Mouse (Mus musculus) forebrain, embryonic 12.5 days (tissue): Measurements from ENCODE around the gene Fam185a. TPM values are rescaled to one million over a fixed set of nuclear protein-coding genes. Genes with fewer than 3 reads are reported as not detected.

Source experiments
- ATAC-seq: fragments of 200-750 bp; cut with Nextera tagmentation; 2 replicates; pipeline ENCODE4 v1.8.0; 2017; ENCODE audit warnings: moderate TSS enrichment; ENCODE audit not compliant: low FRiP score
- H3K27ac ChIP-seq: fragments of 300-500 bp; sonication (generic); 2 replicates; pipeline ENCODE4 v1.5.1; 2016; ENCODE audit warnings: mild to moderate bottlenecking
- H3K27me3 ChIP-seq: fragments of 300-500 bp; sonication (generic); 2 replicates; pipeline ENCODE4 v1.6.1; 2016; ENCODE audit warnings: mild to moderate bottlenecking
- H3K36me3 ChIP-seq: fragments of 300-500 bp; sonication (generic); replicated peaks from 2 replicates; pipeline ENCODE4 v1.6.1; 2016; ENCODE audit warnings: mild to moderate bottlenecking
- H3K4me1 ChIP-seq: fragments of 300-500 bp; sonication (generic); 2 replicates; pipeline ENCODE4 v1.6.1; 2016
- H3K4me2 ChIP-seq: fragments of 300-500 bp; sonication (generic); 2 replicates; pipeline ENCODE4 v1.6.1; 2016; ENCODE audit warnings: mild to moderate bottlenecking, moderate library complexity
- H3K4me3 ChIP-seq: fragments of 300-500 bp; sonication (generic); replicated peaks from 2 replicates; pipeline ENCODE4 v1.5.1; 2016; ENCODE audit warnings: mild to moderate bottlenecking
- H3K9ac ChIP-seq: fragments of 300-500 bp; sonication (generic); 2 replicates; pipeline ENCODE4 v1.6.1; 2016; ENCODE audit warnings: mild to moderate bottlenecking
- H3K9me3 ChIP-seq: fragments of 300-500 bp; sonication (generic); 2 replicates; pipeline ENCODE4 v1.6.1; 2016
- WGBS: fragments of 180-500 bp; shearing (Covaris S2); methylation state at CpG from one replicate; pipeline ENCODE4 v1.1.7; 2016; 5-methylcytosine and 5-hydroxymethylcytosine counted together
- polyA plus RNA-seq: library from polyadenylated mRNA; unstranded; fragments of >200 nt; fragmentation: Nextera tagmentation; extraction: Ambion mirVana; gene quantifications from 2 replicates; pipeline ENCODE4 v1.2.1, GENCODE M21; 2016

Fam185a gene
- 4.4 and 5.4 TPM in 2 replicates for polyA plus RNA-seq

DNA sequence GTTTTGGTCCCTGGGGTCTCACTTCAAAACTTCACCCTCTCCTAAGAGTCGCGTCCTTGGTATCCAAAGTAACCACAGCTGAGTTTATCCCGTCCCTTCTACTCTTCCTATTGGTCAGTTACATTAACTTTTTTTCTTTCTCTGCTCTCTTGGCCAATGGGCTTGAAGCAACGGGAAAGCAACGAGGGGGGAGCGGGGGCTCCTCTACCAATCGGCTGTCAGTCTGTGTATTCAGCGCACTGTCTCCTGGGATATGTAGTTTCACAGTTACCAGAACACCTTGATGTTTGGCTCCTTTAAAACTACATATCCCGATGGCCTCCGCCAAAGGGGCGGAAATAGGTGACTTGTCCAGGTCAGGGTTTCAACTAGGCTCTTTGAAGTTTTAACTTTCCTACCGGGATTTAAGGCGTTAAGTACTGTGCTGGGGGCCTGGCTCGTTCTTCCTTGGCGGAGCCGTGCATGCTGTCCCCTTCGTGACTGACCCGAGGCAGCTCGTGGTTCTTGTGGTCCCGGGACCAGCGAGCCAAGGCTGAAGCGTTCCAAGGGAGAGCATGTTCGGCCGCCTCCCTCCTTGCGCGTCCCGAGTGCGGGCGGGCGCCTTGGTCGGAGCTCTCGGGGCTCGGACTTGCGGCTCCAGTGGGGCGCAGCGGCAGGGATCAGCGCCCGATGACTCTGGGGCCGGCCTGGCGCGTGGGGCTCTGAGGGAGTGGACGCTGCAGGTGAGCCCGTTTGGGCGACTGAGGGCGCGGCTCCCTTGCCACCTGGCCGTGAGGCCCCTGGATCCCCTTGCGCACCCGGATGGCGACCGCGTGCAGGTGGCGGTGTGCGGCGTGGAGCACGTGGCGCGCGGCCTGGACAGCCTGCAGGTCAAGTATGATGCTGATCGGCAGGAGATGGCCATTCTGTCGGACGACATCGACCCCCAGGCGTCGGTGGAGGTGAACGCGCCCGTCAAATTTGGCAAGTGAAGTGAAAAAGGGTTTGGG is at the start of gene Fam185a, which contains the start of gene Ccdc146:
Gene Fam185a (plus strand): TSS at position 345 of the 989 bp plus-strand sequence.
Gene Ccdc146 (minus strand): TSS at position 64 of the 989 bp plus-strand sequence.
- Histone ChIP-seq H3K27me3 (no peaks in the 10 kb centered on the region), H3K9ac (peak within 1 kb of the TSS; percentile 81), H3K36me3 (no peaks in the 10 kb centered on the region), H3K4me1 (peaks cover 14% of the 10 kb centered on the region), H3K9me3 (no peaks in the 10 kb centered on the region), H3K4me3 (peak within 1 kb of the TSS; percentile 84), H3K4me2 (peak within 1 kb of the TSS; percentile 97), H3K27ac (no peak within 1 kb of the TSS)
- WGBS = under 1% methylated on average over 68 of the region's 68 CpGs
- ATAC-seq = peak; percentile 100

DNA sequence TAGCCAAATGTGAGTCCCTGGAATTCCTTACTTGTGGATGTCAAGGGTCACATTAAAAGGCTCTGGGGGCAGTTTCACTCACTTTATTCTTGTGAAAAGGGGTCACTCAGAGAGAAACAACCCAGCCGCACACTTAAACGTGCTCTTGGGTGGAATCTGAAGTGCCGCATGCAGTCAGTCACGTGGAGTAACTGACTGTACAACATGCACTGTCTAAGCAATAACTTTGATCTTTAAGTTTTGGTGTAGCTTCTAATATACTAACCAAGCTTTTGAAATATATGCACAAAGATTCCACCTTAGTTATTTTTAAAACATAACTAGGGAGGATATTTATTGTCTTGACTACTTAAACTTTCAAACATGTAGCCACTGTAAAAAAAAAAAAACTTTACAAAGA is 47.8 kb upstream of the Fam185a start:
- Histone ChIP-seq H3K4me2 (no peak overlapping the region), H3K4me3 (no peak overlapping the region), H3K9ac (no peak overlapping the region), H3K9me3 (no peaks in the 10 kb centered on the region), H3K36me3 (no peaks in the 10 kb centered on the region), H3K27me3 (no peaks in the 10 kb centered on the region), H3K27ac (no peak overlapping the region), H3K4me1 (peaks cover 8% of the 10 kb centered on the region)
- 70% methylated on average over 4 of the region's 4 CpGs for WGBS
- ATAC-seq = no peak

DNA sequence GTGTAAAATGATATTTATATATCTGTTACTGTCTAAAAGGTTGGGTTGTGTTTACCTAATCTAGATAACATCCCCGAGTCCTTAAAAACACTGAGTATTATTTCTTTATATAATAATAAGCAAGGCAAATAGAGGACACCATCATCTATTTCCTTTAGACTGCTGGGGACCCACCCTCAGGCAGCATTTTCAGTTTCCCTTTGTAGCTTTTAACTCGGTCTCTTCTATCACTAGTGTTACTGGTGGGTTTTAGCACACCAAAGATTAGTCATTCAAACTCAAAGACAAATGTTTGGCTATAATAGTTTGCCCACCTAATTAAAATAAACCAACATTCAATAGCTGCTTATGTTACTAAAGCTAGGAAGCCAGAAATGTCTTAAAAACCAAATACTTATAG is 46.4 kb upstream of the Fam185a start:
- no peak overlapping the region for H3K27ac ChIP-seq
- H3K4me1 ChIP-seq = no peaks in the 10 kb centered on the region
- H3K9ac ChIP-seq = no peak overlapping the region
- no peaks in the 10 kb centered on the region for H3K36me3 ChIP-seq
- WGBS = 76% methylated on average over 2 of the region's 2 CpGs
- H3K9me3 ChIP-seq = no peaks in the 10 kb centered on the region
- H3K4me3 ChIP-seq = no peak overlapping the region
- no peaks in the 10 kb centered on the region for H3K27me3 ChIP-seq
- no peak for ATAC-seq
- no peak overlapping the region for H3K4me2 ChIP-seq

DNA sequence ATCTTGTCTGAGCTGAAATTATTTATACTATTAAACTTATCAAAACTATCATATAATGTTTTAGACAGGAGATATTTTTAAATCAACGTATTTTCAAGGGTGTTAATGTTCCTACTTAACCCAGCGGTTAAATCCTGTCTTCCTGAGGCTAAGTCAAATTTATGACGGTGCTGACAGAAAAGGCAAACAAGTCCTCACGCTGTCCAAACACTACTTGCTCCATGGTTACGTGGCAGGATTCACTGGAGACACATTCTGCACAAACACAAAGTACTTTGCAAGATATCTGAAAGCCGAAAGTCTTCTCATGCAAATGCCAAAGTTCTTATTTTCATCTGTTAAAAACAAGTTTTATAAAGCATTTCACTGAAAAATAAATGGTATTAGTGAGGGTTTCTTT is 42.8 kb upstream of the Fam185a start:
- no peak for ATAC-seq
- WGBS = 83% methylated on average over 6 of the region's 6 CpGs
- Histone ChIP-seq H3K36me3 (no peaks in the 10 kb centered on the region), H3K27me3 (no peaks in the 10 kb centered on the region), H3K4me1 (no peaks in the 10 kb centered on the region), H3K9ac (no peak overlapping the region), H3K4me2 (no peak overlapping the region), H3K9me3 (no peaks in the 10 kb centered on the region), H3K4me3 (no peak overlapping the region), H3K27ac (no peak overlapping the region)

- Histone ChIP-seq H3K27me3 (no peaks in the 10 kb centered on the region), H3K36me3 (no peaks in the 10 kb centered on the region), H3K4me1 (no peaks in the 10 kb centered on the region), H3K4me2 (no peak overlapping the region), H3K9ac (no peak overlapping the region), H3K9me3 (no peaks in the 10 kb centered on the region), H3K4me3 (no peak overlapping the region), H3K27ac (no peak overlapping the region)
- WGBS = 76% methylated on average over 6 of the region's 6 CpGs
- no peak for ATAC-seq
Measured at GRCm38 (mm10) chr5:21382678-21383077, 42.1 kb upstream of the Fam185a start.

- Histone ChIP-seq H3K9me3 (no peaks in the 10 kb centered on the region), H3K9ac (no peak overlapping the region), H3K27ac (no peak overlapping the region), H3K4me1 (no peaks in the 10 kb centered on the region), H3K27me3 (no peaks in the 10 kb centered on the region), H3K36me3 (no peaks in the 10 kb centered on the region), H3K4me3 (no peak overlapping the region), H3K4me2 (no peak overlapping the region)
- ATAC-seq = no peak
- 51% methylated on average over 14 of the region's 14 CpGs for WGBS
Measured at GRCm38 (mm10) chr5:21383392-21384251, 41.1 kb upstream of the Fam185a start.

DNA sequence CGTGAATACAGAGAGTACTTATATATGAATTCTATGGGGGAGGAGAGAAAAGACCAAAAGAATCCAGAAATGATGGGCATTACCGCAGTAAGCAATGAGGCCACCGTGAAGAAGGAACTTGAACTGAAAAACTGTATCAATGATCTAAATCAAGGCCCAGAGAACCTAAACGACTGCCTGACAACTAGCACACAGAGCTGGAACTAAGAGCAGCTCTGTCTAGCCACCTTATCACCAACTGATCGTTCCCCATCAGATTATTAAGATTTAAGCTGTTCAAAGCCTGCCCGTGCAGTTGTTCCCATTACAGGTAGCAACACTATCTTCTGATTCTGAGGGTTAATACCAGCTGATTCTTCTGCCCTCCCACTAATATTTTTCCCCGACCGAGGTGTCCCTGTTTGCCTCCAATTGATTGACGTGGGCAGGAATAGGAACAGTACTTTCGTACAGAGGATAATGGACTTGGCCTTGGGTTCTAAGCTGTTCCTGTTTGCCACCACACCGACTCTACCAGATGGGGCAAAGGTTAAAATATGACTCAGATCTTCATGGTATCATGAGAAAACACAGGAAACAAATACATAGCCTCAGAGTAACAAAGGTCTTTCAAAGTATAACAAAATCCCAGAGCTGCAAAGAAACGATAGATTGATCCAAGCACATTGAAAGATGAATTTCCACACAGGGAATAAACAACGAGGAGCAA is 40.4 kb upstream of the Fam185a start:
- no peaks in the 10 kb centered on the region for H3K9me3 ChIP-seq
- no peak overlapping the region for H3K27ac ChIP-seq
- no peak overlapping the region for H3K4me3 ChIP-seq
- no peak overlapping the region for H3K9ac ChIP-seq
- H3K27me3 ChIP-seq = no peaks in the 10 kb centered on the region
- no peak for ATAC-seq
- H3K4me1 ChIP-seq = no peaks in the 10 kb centered on the region
- 83% methylated on average over 13 of the region's 13 CpGs for WGBS
- H3K36me3 ChIP-seq = no peaks in the 10 kb centered on the region
- H3K4me2 ChIP-seq = no peak overlapping the region

DNA sequence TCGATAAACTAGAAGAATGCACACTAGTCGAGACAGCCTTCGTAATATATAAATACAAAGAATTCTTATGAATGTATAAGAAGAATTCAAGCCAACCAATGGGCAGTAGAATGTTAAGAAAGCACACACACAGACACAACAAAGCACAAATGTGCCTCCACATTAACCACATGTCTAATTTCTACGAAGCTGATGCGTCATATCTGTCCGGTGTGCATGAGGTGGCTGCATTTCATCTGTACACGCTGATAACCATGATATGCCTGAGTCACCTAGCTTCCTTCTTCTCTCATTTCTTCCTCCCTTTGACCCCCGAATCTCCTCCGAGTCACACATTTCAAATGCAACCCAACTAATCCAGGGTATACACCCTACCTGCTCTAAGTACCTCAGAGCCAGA is 39.8 kb upstream of the Fam185a start:
- ATAC-seq = no peak
- Histone ChIP-seq H3K9ac (no peak overlapping the region), H3K4me3 (no peak overlapping the region), H3K27me3 (no peaks in the 10 kb centered on the region), H3K36me3 (no peaks in the 10 kb centered on the region), H3K4me1 (no peaks in the 10 kb centered on the region), H3K27ac (no peak overlapping the region), H3K9me3 (no peaks in the 10 kb centered on the region), H3K4me2 (no peak overlapping the region)
- WGBS = 94% methylated on average over 9 of the region's 9 CpGs

- H3K4me1 ChIP-seq = 0 out of 2 replicates have a peak, but pooled peaks cover under 1% of the 10 kb centered on the region
- ATAC-seq = no peak
- H3K36me3 ChIP-seq = no peaks in the 10 kb centered on the region
- no peaks in the 10 kb centered on the region for H3K9me3 ChIP-seq
- H3K27ac ChIP-seq = no peak overlapping the region
- no peak overlapping the region for H3K4me3 ChIP-seq
- no peak overlapping the region for H3K4me2 ChIP-seq
- no peaks in the 10 kb centered on the region for H3K27me3 ChIP-seq
- 91% methylated on average over 4 of the region's 4 CpGs for WGBS
- no peak overlapping the region for H3K9ac ChIP-seq
Measured at GRCm38 (mm10) chr5:21386432-21386831, 38.3 kb upstream of the Fam185a start.

- Histone ChIP-seq H3K36me3 (no peaks in the 10 kb centered on the region), H3K9me3 (no peaks in the 10 kb centered on the region), H3K27me3 (no peaks in the 10 kb centered on the region), H3K27ac (no peak overlapping the region), H3K4me1 (peaks cover 6% of the 10 kb centered on the region; the same call in 1 of the 2 replicates), H3K4me2 (no peak overlapping the region), H3K9ac (no peak overlapping the region), H3K4me3 (no peak overlapping the region)
- no peak for ATAC-seq
Measured at GRCm38 (mm10) chr5:21387340-21387739, 37.4 kb upstream of the Fam185a start.

GRCm38 (mm10) chr5:21388855-21389254 is 35.9 kb upstream of the Fam185a start:
- peaks cover 6% of the 10 kb centered on the region; the same call in 1 of the 2 replicates for H3K4me1 ChIP-seq
- H3K4me2 ChIP-seq = no peak overlapping the region
- H3K36me3 ChIP-seq = no peaks in the 10 kb centered on the region
- H3K27ac ChIP-seq = no peak overlapping the region
- 87% methylated on average over 4 of the region's 4 CpGs for WGBS
- H3K9ac ChIP-seq = no peak overlapping the region
- no peak overlapping the region for H3K4me3 ChIP-seq
- no peak for ATAC-seq
- H3K9me3 ChIP-seq = no peaks in the 10 kb centered on the region
- H3K27me3 ChIP-seq = no peaks in the 10 kb centered on the region
